Mouse (Mus musculus) splenic B cell, adult 2 months (primary cell): ENCODE data around the gene Kifc1.
"Not testable (repeated sequence)": the region's sequence is repeated elsewhere in the genome, so short reads cannot be mapped to it uniquely, and the experiment has no call there.

Source experiments
- DNase-seq: peaks from one replicate; pipeline ENCODE4 v3.0.0-alpha.2; 2011; ENCODE audit warnings: low read depth, low spot score
- H3K27me3 ChIP-seq: 2 replicates; pipeline ENCODE4 v1.6.1; 2012; ENCODE audit warnings: mild to moderate bottlenecking, low read length, moderate library complexity, mixed read lengths; ENCODE audit not compliant: control insufficient read depth, poor library complexity, insufficient read depth, severe bottlenecking
- H3K36me3 ChIP-seq: 2 replicates; pipeline ENCODE4 v1.6.1; 2012; ENCODE audit warnings: mild to moderate bottlenecking, low read length, moderate library complexity, mixed read lengths; ENCODE audit not compliant: control insufficient read depth, poor library complexity, insufficient read depth, severe bottlenecking

The Kifc1 gene

GRCm38 (mm10) chr17:33913264-33913663 is 22.8 kb upstream of the Kifc1 start:
- H3K27me3 ChIP-seq, result no peaks in the 10 kb centered on the region
- peaks cover 14% of the 10 kb centered on the region for H3K36me3 ChIP-seq
- DNase-seq, result no peak

- Histone ChIP-seq H3K36me3 (peaks cover 14% of the 10 kb centered on the region), H3K27me3 (no peaks in the 10 kb centered on the region)
- no peak for DNase-seq
These were observed 21.5 kb upstream of the Kifc1 start for GRCm38 (mm10) chr17:33911813-33912414.

GRCm38 (mm10) chr17:33911052-33911812 is 20.8 kb upstream of the Kifc1 start:
- no peak for DNase-seq
- no peaks in the 10 kb centered on the region for H3K27me3 ChIP-seq
- H3K36me3 ChIP-seq, result peaks cover 14% of the 10 kb centered on the region

DNA sequence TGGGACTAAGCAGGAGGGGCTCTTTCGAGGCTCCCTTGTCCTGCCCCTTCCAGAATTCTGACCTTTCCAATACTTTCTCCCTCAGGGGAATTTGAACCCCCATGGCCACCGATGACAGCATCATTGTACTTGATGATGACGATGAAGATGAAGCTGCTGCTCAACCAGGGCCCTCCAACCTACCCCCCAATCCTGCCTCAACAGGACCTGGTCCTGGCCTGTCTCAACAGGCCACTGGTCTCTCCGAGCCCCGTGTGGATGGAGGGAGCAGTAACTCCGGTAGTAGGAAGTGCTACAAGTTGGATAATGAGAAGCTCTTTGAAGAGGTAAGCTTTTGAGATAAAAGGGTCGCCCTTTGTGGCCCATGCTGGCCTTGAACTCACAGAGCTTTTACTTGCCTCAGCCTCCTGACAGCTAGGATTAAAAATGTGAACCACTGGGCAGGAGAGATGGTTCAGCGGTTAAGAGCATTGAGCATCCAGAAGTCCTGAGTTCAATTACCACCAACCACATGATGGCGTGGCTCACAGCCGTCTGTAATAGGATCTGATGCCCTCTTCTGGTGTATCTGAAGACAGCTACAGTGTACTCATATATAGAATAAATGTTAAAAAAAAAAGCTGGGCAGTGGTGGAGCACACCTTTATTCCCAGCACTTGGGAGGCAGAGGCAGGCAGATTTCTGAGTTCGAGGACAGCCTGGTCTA is 20.0 kb upstream of the Kifc1 start:
- DNase-seq, result peak; percentile 74
- Histone ChIP-seq H3K36me3 (peaks cover 14% of the 10 kb centered on the region), H3K27me3 (no peaks in the 10 kb centered on the region)

- DNase-seq, result peak; percentile 37
- Histone ChIP-seq H3K27me3 (no peaks in the 10 kb centered on the region), H3K36me3 (peaks cover 14% of the 10 kb centered on the region)
These were observed 19.4 kb upstream of the Kifc1 start for GRCm38 (mm10) chr17:33909869-33910250.

- Histone ChIP-seq H3K36me3 (peaks cover 13% of the 10 kb centered on the region), H3K27me3 (no peaks in the 10 kb centered on the region)
- peak; percentile 98 for DNase-seq
These were observed 18.8 kb upstream of the Kifc1 start, which contains the start of gene Daxx for GRCm38 (mm10) chr17:33909077-33909868. TSS of gene Daxx (plus strand) at chr17:33909414.

DNA sequence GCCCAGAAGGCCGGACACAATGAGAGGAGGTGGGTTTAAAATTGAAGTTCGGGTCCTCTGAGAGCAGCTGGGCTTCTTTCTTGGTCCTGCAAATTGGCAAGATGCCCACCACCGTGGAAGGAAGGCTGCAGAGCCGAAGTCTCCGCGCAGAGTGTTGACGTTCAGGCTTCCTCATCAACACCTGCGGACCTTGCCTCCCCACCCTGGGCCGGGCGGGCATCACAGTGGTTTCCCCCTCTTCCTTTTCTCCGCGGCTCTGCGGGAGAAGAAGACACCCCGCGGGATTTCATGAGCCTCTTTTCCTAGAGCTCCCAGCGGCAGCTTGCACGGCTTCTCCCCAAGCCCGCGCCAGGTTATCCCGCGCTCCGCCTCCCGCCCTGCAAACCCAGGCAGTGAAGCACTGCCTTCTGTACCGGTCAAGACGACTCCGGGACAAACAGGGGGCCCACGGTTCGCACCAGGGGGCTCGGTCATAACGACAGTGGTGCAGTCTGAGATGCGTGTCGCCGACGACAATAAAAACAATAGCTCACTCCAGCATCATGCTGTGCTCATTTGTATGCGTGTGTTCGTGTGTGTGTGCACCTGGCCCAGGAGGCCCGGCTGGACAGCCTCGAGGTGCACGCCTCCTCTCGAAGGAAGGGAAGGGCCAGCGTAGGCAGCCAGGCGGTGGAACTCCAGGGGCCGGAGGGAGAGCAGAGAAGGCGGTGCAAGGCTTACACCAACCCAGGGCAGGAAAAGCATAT is 18.0 kb upstream of the Kifc1 start:
- Histone ChIP-seq H3K27me3 (no peaks in the 10 kb centered on the region), H3K36me3 (peaks cover 7% of the 10 kb centered on the region)
- DNase-seq, result peak; percentile 38

- not testable (repeated sequence) for H3K27me3 ChIP-seq, H3K36me3 ChIP-seq, DNase-seq
These were observed 14.4 kb upstream of the Kifc1 start, which contains the start of gene Platr17 for GRCm38 (mm10) chr17:33904835-33905234. TSS of gene Platr17 (plus strand) at chr17:33905135.

DNA sequence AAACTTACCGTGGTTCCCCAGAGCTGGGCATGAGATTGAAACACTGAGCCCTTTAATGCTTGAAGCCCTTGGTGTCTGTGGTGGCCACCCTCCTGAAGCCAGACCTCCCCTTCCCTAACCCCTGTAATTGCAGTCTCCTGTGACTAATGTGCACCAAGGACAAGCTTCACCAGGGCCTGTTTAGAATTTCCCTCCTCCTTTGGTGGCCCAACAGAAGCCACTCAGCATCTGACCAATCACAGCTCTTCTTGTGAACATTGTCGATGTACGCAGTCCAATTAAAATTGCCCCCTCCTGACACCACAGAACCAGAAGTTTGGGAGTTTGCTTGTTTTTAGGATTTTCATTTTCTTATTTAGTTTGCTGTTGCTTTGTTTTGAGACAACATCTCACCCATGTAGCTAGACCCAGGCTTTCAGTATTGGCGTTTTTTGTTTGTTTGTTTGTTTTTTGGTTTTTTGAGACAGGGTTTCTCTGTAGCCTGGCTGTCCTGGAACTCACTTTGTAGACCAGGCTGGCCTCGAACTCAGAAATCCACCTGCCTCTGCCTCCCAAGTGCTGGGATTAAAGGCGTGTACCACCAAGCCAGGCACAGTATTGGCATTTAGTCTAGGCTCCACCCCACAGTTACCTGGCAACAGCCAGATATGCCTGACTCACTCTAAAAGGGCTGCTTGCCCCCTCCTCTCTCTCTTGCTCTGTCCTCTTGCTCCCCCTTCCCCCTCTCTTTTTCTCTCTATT is 13.6 kb upstream of the Kifc1 start:
- not testable (repeated sequence) for DNase-seq, H3K36me3 ChIP-seq, H3K27me3 ChIP-seq

- Histone ChIP-seq H3K36me3 (no peaks in the 10 kb centered on the region), H3K27me3 (no peaks in the 10 kb centered on the region)
- DNase-seq, result peak; percentile 40
These were observed 12.0 kb upstream of the Kifc1 start for GRCm38 (mm10) chr17:33902491-33902890.

DNA sequence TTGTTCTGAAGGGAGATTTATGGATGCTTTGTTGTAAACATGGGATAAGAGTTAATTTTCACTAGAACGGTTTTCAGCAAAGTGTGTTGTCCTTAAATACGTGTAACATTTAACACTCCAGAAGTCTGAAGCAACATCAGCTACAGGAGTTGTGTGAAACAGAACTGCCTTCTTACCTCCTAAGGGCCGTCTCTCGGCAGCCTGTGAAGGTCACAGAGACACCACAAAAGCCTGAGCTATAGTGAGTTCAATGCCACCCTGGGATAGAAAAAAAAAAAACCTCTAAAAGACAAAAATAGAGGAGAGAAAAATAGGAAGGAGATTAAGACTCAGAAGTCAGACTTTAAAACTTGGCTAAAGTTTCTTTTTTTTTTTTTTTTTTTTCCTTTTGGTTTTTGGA is 11.6 kb upstream of the Kifc1 start:
- no peak for DNase-seq
- H3K36me3 ChIP-seq, result no peaks in the 10 kb centered on the region
- no peaks in the 10 kb centered on the region for H3K27me3 ChIP-seq

DNA sequence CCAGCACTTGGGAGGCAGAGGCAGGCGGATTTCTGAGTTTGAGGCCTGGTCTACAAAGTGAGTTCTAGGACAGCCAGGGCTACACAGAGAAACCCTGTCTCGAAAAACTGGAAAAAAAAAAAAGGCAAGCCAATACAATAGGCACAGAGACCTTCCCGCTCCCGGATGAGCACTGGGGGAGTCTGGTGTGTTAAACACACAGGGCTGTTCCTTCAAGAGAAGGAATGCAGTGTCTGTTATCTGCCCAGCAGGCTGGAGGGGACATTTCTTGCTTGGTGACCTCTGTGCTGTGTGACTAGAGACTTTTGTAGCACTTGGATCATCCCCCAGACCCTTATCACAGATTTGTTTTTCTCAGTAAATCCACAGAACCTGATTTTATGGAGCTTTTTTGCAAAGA is 11.2 kb upstream of the Kifc1 start:
- H3K36me3 ChIP-seq, result no peaks in the 10 kb centered on the region
- no peaks in the 10 kb centered on the region for H3K27me3 ChIP-seq
- DNase-seq, result no peak

DNA sequence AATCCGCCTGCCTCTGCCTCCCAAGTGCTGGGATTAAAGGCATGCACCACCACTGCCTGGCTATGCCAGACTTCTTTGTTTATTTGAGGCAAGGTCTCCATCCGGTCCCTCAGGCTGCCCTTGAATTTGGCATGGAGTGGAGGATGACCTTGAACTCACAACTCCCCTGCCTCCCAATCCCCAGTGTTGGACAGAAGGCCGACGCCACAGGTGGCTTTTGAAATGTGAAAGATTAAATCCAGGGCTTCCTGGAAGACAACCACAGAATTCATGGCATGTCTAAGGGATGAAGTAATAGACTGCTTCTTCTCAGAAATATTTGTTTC is 10.5 kb upstream of the Kifc1 start:
- Histone ChIP-seq H3K27me3 (no peaks in the 10 kb centered on the region), H3K36me3 (no peaks in the 10 kb centered on the region)
- DNase-seq, result no peak
